Mouse (Mus musculus): Measurements from ENCODE around the gene Csrnp3. TPM values are rescaled to one million over a fixed set of nuclear protein-coding genes. Genes with fewer than 3 reads are reported as not detected.

Csrnp3 gene
- polyA plus RNA-seq, 1 experiment from 2014 or later, result not detected

- Histone ChIP-seq H3K4me2 (ENCODE audit: low read depth, low read length) (no peak overlapping the region), H3K36me3 (replicated peaks; ENCODE audit: insufficient read depth, low read length) (no peaks in the 10 kb centered on the region), H3K27ac (ENCODE audit: low read depth) (no peak overlapping the region), H3K27me3 (ENCODE audit: insufficient read depth, low read length) (no peaks in the 10 kb centered on the region), H3K9ac (replicated peaks) (no peak overlapping the region), H3K9me3 (ENCODE audit: low read length) (no peaks in the 10 kb centered on the region), H3K4me1 (ENCODE audit: insufficient read depth) (no peaks in the 10 kb centered on the region), H3K4me3 (ENCODE audit: low read depth, low read length) (no peak overlapping the region)
- DNase-seq (no peak), ATAC-seq (no peak)
- no peak for TF ChIP-seq EP300 (IDR thresholded peaks at IDR 0.05; ENCODE audit: low read depth)
- no peak for TF ChIP-seq CTCF (IDR thresholded peaks at IDR 0.05; ENCODE audit: low read depth)
- WGBS (ENCODE audit: insufficient replicate concordance), result 74% methylated on average over 9 of the region's 9 CpGs
These were observed 173.1 kb downstream of the Csrnp3 start for GRCm38 (mm10) chr2:66018711-66019110.

GRCm38 (mm10) chr2:66019235-66019634 is 173.7 kb downstream of the Csrnp3 start:
- H3K27me3 ChIP-seq (ENCODE audit: insufficient read depth, low read length), result no peaks in the 10 kb centered on the region
- no peaks in the 10 kb centered on the region for H3K9me3 ChIP-seq (ENCODE audit: low read length)
- H3K4me2 ChIP-seq (ENCODE audit: low read depth, low read length), result no peak overlapping the region
- 90% methylated on average over 19 of the region's 19 CpGs for WGBS (ENCODE audit: insufficient replicate concordance)
- H3K9ac ChIP-seq (replicated peaks), result no peak overlapping the region
- TF ChIP-seq EP300 (IDR thresholded peaks at IDR 0.05; ENCODE audit: low read depth) (no peak), CTCF (IDR thresholded peaks at IDR 0.05; ENCODE audit: low read depth) (no peak)
- H3K36me3 ChIP-seq (replicated peaks; ENCODE audit: insufficient read depth, low read length), result no peaks in the 10 kb centered on the region
- no peak overlapping the region for H3K4me3 ChIP-seq (ENCODE audit: low read depth, low read length)
- DNase-seq, result no peak
- no peak overlapping the region for H3K27ac ChIP-seq (ENCODE audit: low read depth)
- H3K4me1 ChIP-seq (ENCODE audit: insufficient read depth), result no peaks in the 10 kb centered on the region
- no peak for ATAC-seq

GRCm38 (mm10) chr2:66023419-66023818 is 177.9 kb downstream of the Csrnp3 start:
- Histone ChIP-seq H3K4me2 (ENCODE audit: low read depth, low read length) (no peak overlapping the region), H3K9ac (replicated peaks) (no peak overlapping the region), H3K4me1 (ENCODE audit: insufficient read depth) (no peaks in the 10 kb centered on the region), H3K27ac (ENCODE audit: low read depth) (no peak overlapping the region), H3K4me3 (ENCODE audit: low read depth, low read length) (no peak overlapping the region), H3K9me3 (ENCODE audit: low read length) (no peaks in the 10 kb centered on the region), H3K27me3 (ENCODE audit: insufficient read depth, low read length) (no peaks in the 10 kb centered on the region), H3K36me3 (replicated peaks; ENCODE audit: insufficient read depth, low read length) (no peaks in the 10 kb centered on the region)
- DNase-seq (no peak), ATAC-seq (no peak)
- TF ChIP-seq CTCF (IDR thresholded peaks at IDR 0.05; ENCODE audit: low read depth) (no peak), EP300 (IDR thresholded peaks at IDR 0.05; ENCODE audit: low read depth) (no peak)
- WGBS (ENCODE audit: insufficient replicate concordance), result 83% methylated on average over 9 of the region's 9 CpGs

GRCm38 (mm10) chr2:66024837-66025236 is 179.3 kb downstream of the Csrnp3 start:
- ATAC-seq, result no peak
- no peaks in the 10 kb centered on the region for H3K36me3 ChIP-seq (replicated peaks; ENCODE audit: insufficient read depth, low read length)
- no peak overlapping the region for H3K4me3 ChIP-seq (ENCODE audit: low read depth, low read length)
- TF ChIP-seq EP300 (IDR thresholded peaks at IDR 0.05; ENCODE audit: low read depth) (no peak), CTCF (IDR thresholded peaks at IDR 0.05; ENCODE audit: low read depth) (no peak)
- H3K27me3 ChIP-seq (ENCODE audit: insufficient read depth, low read length), result no peaks in the 10 kb centered on the region
- 74% methylated on average over 6 of the region's 6 CpGs for WGBS (ENCODE audit: insufficient replicate concordance)
- H3K27ac ChIP-seq (ENCODE audit: low read depth), result no peak overlapping the region
- DNase-seq, result no peak
- H3K4me1 ChIP-seq (ENCODE audit: insufficient read depth), result no peaks in the 10 kb centered on the region
- H3K4me2 ChIP-seq (ENCODE audit: low read depth, low read length), result no peak overlapping the region
- no peaks in the 10 kb centered on the region for H3K9me3 ChIP-seq (ENCODE audit: low read length)
- no peak overlapping the region for H3K9ac ChIP-seq (replicated peaks)

- H3K4me1 ChIP-seq (ENCODE audit: insufficient read depth), result no peaks in the 10 kb centered on the region
- H3K9me3 ChIP-seq (ENCODE audit: low read length), result no peaks in the 10 kb centered on the region
- no peak overlapping the region for H3K9ac ChIP-seq (replicated peaks)
- no peaks in the 10 kb centered on the region for H3K36me3 ChIP-seq (replicated peaks; ENCODE audit: insufficient read depth, low read length)
- H3K4me2 ChIP-seq (ENCODE audit: low read depth, low read length), result no peak overlapping the region
- ATAC-seq (no peak), DNase-seq (no peak)
- WGBS (ENCODE audit: insufficient replicate concordance), result 59% methylated on average over 5 of the region's 5 CpGs
- H3K27me3 ChIP-seq (ENCODE audit: insufficient read depth, low read length), result no peaks in the 10 kb centered on the region
- TF ChIP-seq EP300 (IDR thresholded peaks at IDR 0.05; ENCODE audit: low read depth), result no peak
- TF ChIP-seq CTCF (IDR thresholded peaks at IDR 0.05; ENCODE audit: low read depth), result no peak
- H3K4me3 ChIP-seq (ENCODE audit: low read depth, low read length), result no peak overlapping the region
- no peak overlapping the region for H3K27ac ChIP-seq (ENCODE audit: low read depth)
These were observed 183.2 kb downstream of the Csrnp3 start for GRCm38 (mm10) chr2:66028812-66029211.

GRCm38 (mm10) chr2:66034907-66035679 is 189.5 kb downstream of the Csrnp3 start:
- no peak for ATAC-seq
- Histone ChIP-seq H3K27ac (ENCODE audit: low read depth) (no peak overlapping the region), H3K4me1 (ENCODE audit: insufficient read depth) (no peaks in the 10 kb centered on the region), H3K9me3 (ENCODE audit: low read length) (no peaks in the 10 kb centered on the region), H3K36me3 (replicated peaks; ENCODE audit: insufficient read depth, low read length) (no peaks in the 10 kb centered on the region), H3K4me2 (ENCODE audit: low read depth, low read length) (no peak overlapping the region), H3K4me3 (ENCODE audit: low read depth, low read length) (no peak overlapping the region), H3K27me3 (ENCODE audit: insufficient read depth, low read length) (no peaks in the 10 kb centered on the region), H3K9ac (replicated peaks) (no peak overlapping the region)
- no peak for TF ChIP-seq CTCF (IDR thresholded peaks at IDR 0.05; ENCODE audit: low read depth)
- TF ChIP-seq EP300 (IDR thresholded peaks at IDR 0.05; ENCODE audit: low read depth), result no peak
- no peak for DNase-seq
- 75% methylated on average over 9 of the region's 9 CpGs for WGBS (ENCODE audit: insufficient replicate concordance)

All from liver, postnatal 0 days (tissue).